Mouse (Mus musculus): ENCODE results near the gene Lmntd2. TPM values are rescaled to one million over a fixed set of nuclear protein-coding genes. Genes with fewer than 3 reads are reported as not detected.

Lmntd2 gene
- total and polyA plus RNA-seq, 2 experiments from 2014 or later = 0.15 TPM; not detected in 1

DNA sequence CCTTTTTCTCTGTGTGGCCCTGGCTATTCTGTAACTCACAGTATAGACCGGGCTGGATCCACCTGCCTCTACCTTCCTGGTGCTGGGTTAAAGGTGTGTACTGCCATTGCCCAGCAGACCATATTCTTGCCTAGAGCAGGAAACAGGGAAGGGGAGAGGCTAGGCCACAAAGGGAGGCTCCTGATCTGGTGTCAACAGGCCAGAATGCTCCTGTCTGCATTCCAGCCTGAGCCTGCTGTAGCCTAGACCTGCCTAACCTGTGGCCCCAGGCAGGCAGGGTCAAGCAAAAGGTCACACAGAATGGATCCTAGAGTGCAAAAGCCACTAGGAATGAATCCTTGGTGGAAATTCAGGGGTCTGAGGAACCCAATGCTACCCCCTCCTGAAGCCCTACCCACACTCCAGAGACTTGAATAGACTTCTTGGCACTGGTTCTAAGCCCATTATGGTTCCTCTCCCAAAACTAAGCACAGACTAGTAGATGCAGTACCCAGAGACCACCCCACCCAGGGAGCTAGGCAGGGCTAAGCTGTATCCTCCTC lies 5.7 kb upstream of the Lmntd2 start:
- H3K27me3 ChIP-seq (ENCODE audit: control insufficient read depth, insufficient read depth, low read length) = no peaks in the 10 kb centered on the region
- no peak for TF ChIP-seq EP300 (IDR thresholded peaks at IDR 0.05; ENCODE audit: low read depth)
- no peak for TF ChIP-seq CTCF (IDR thresholded peaks at IDR 0.05; ENCODE audit: low read depth)
- H3K9me3 ChIP-seq (replicated peaks; ENCODE audit: control insufficient read depth, low read length) = no peaks in the 10 kb centered on the region
- H3K36me3 ChIP-seq (replicated peaks; ENCODE audit: control insufficient read depth, insufficient read depth, low read length) = no peaks in the 10 kb centered on the region
- H3K4me3 ChIP-seq (ENCODE audit: low read depth, low read length) = no peak overlapping the region
- H3K4me1 ChIP-seq (ENCODE audit: control insufficient read depth, insufficient read depth) = peaks cover 36% of the 10 kb centered on the region
- ATAC-seq (ENCODE audit: insufficient read depth, low read depth) (no peak), DNase-seq (ENCODE audit: low spot score) (no peak)
- no peak overlapping the region for H3K4me2 ChIP-seq (ENCODE audit: low read depth, low read length)
- WGBS = 95% methylated on average over 1 of the region's 1 CpGs
- H3K27ac ChIP-seq (ENCODE audit: low read depth) = no peak overlapping the region
- H3K9ac ChIP-seq (replicated peaks; ENCODE audit: low read depth, low read length) = no peak overlapping the region

- Histone ChIP-seq H3K27me3 (ENCODE audit: control insufficient read depth, insufficient read depth, low read length) (no peaks in the 10 kb centered on the region), H3K4me2 (ENCODE audit: low read depth, low read length) (no peak overlapping the region), H3K4me3 (ENCODE audit: low read depth, low read length) (no peak overlapping the region), H3K9me3 (replicated peaks; ENCODE audit: control insufficient read depth, low read length) (no peaks in the 10 kb centered on the region), H3K27ac (ENCODE audit: low read depth) (no peak overlapping the region), H3K9ac (replicated peaks; ENCODE audit: low read depth, low read length) (no peak overlapping the region), H3K36me3 (replicated peaks; ENCODE audit: control insufficient read depth, insufficient read depth, low read length) (no peaks in the 10 kb centered on the region), H3K4me1 (ENCODE audit: control insufficient read depth, insufficient read depth) (peaks cover 36% of the 10 kb centered on the region)
- 94% methylated on average over 5 of the region's 5 CpGs for WGBS
- no peak for ATAC-seq (ENCODE audit: insufficient read depth, low read depth)
- no peak for TF ChIP-seq EP300 (IDR thresholded peaks at IDR 0.05; ENCODE audit: low read depth)
- no peak for TF ChIP-seq CTCF (IDR thresholded peaks at IDR 0.05; ENCODE audit: low read depth)
- no peak for DNase-seq (ENCODE audit: low spot score)
These were observed 4.8 kb upstream of the Lmntd2 start for GRCm38 (mm10) chr7:141218557-141219133.

- 78% methylated on average over 3 of the region's 3 CpGs for WGBS
- TF ChIP-seq CTCF (IDR thresholded peaks at IDR 0.05; ENCODE audit: low read depth) (no peak), EP300 (IDR thresholded peaks at IDR 0.05; ENCODE audit: low read depth) (no peak)
- Histone ChIP-seq H3K36me3 (replicated peaks; ENCODE audit: control insufficient read depth, insufficient read depth, low read length) (no peaks in the 10 kb centered on the region), H3K9ac (replicated peaks; ENCODE audit: low read depth, low read length) (no peak overlapping the region), H3K4me1 (ENCODE audit: control insufficient read depth, insufficient read depth) (peaks cover 35% of the 10 kb centered on the region), H3K9me3 (replicated peaks; ENCODE audit: control insufficient read depth, low read length) (no peaks in the 10 kb centered on the region), H3K4me3 (ENCODE audit: low read depth, low read length) (no peak overlapping the region), H3K4me2 (ENCODE audit: low read depth, low read length) (no peak overlapping the region), H3K27ac (ENCODE audit: low read depth) (no peak overlapping the region), H3K27me3 (ENCODE audit: control insufficient read depth, insufficient read depth, low read length) (no peaks in the 10 kb centered on the region)
- DNase-seq (ENCODE audit: low spot score) (no peak), ATAC-seq (ENCODE audit: insufficient read depth, low read depth) (no peak)
These were observed 4.3 kb upstream of the Lmntd2 start for GRCm38 (mm10) chr7:141218141-141218540.

DNA sequence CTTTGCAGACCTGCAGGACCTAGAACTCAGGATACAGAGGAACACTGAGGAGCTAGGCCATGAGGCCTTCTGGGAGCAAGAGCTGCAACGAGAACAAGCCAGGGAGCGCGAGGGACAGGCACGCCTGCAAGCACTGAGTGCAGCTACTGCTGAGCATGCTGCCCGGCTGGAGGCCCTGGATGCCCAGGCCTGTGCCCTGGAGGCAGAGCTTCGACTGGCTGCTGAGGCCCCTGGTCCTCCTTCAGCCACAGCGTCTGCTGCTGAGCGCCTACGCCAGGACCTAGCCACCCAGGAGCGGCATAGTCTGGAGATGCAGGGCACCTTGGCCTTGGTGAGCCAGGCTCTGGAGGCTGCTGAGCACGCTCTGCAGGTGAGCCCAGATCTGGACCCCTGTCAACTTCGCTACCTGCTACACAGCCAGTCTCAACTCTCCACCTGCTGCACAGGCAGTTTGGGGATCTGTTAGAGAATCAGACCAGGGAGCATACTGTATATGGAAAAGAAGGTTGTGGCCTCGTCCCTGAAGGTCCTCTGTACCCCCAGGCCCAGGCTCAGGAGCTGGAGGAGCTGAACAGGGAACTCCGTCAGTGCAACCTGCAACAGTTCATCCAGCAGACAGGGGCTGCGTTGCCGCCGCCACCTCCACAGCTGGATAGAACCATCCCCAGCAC lies 3.6 kb upstream of the Lmntd2 start:
- Histone ChIP-seq H3K9me3 (replicated peaks; ENCODE audit: control insufficient read depth, low read length) (no peaks in the 10 kb centered on the region), H3K27me3 (ENCODE audit: control insufficient read depth, insufficient read depth, low read length) (no peaks in the 10 kb centered on the region), H3K9ac (replicated peaks; ENCODE audit: low read depth, low read length) (no peak overlapping the region), H3K4me3 (ENCODE audit: low read depth, low read length) (no peak overlapping the region), H3K4me2 (ENCODE audit: low read depth, low read length) (no peak overlapping the region), H3K27ac (ENCODE audit: low read depth) (no peak overlapping the region), H3K36me3 (replicated peaks; ENCODE audit: control insufficient read depth, insufficient read depth, low read length) (no peaks in the 10 kb centered on the region), H3K4me1 (ENCODE audit: control insufficient read depth, insufficient read depth) (peaks cover 29% of the 10 kb centered on the region)
- DNase-seq (ENCODE audit: low spot score) (no peak), ATAC-seq (ENCODE audit: insufficient read depth, low read depth) (no peak)
- no peak for TF ChIP-seq EP300 (IDR thresholded peaks at IDR 0.05; ENCODE audit: low read depth)
- no peak for TF ChIP-seq CTCF (IDR thresholded peaks at IDR 0.05; ENCODE audit: low read depth)
- 93% methylated on average over 17 of the region's 17 CpGs for WGBS

- Histone ChIP-seq H3K9ac (replicated peaks; ENCODE audit: low read depth, low read length) (0 out of 2 replicates have a peak overlapping the region, but pooled peaks have one; percentile 49), H3K4me3 (ENCODE audit: low read depth, low read length) (no peak overlapping the region), H3K4me1 (ENCODE audit: control insufficient read depth, insufficient read depth) (peaks cover 24% of the 10 kb centered on the region), H3K9me3 (replicated peaks; ENCODE audit: control insufficient read depth, low read length) (no peaks in the 10 kb centered on the region), H3K36me3 (replicated peaks; ENCODE audit: control insufficient read depth, insufficient read depth, low read length) (no peaks in the 10 kb centered on the region), H3K27me3 (ENCODE audit: control insufficient read depth, insufficient read depth, low read length) (no peaks in the 10 kb centered on the region), H3K27ac (ENCODE audit: low read depth) (no peak overlapping the region), H3K4me2 (ENCODE audit: low read depth, low read length) (peak overlapping the region; percentile 90; the same call in 1 of the 2 replicates)
- DNase-seq (ENCODE audit: low spot score) (no peak), ATAC-seq (ENCODE audit: insufficient read depth, low read depth) (no peak)
- no peak for TF ChIP-seq CTCF (IDR thresholded peaks at IDR 0.05; ENCODE audit: low read depth)
- TF ChIP-seq EP300 (IDR thresholded peaks at IDR 0.05; ENCODE audit: low read depth) = no peak
- WGBS = 91% methylated on average over 11 of the region's 11 CpGs
These were observed 3.0 kb upstream of the Lmntd2 start for GRCm38 (mm10) chr7:141216894-141217293.
